Mouse (Mus musculus) thymus, adult 18-20 months (tissue): Measurements from ENCODE around the gene Megf9.

Source experiments
- DNase-seq, 2 experiments: peaks; one replicate each; pipeline ENCODE4 v3.0.0; 2022; ENCODE audit warnings: mixed read lengths in 2 of 2

Megf9 gene

GRCm38 (mm10) chr4:70409994-70410721 lies 124.6 kb downstream of the Megf9 start, which contains the start of gene Cdk5rap2:
Gene Cdk5rap2 (minus strand): TSS chr4:70410443.
- peak; percentile 95 for DNase-seq

GRCm38 (mm10) chr4:70409456-70409855 lies 125.3 kb downstream of the Megf9 start:
- DNase-seq: no peak

GRCm38 (mm10) chr4:70402109-70402819 lies 132.5 kb downstream of the Megf9 start:
- no peak for DNase-seq

GRCm38 (mm10) chr4:70399476-70399875 lies 135.3 kb downstream of the Megf9 start:
- no peak for DNase-seq

GRCm38 (mm10) chr4:70399074-70399473 lies 135.7 kb downstream of the Megf9 start:
- no peak for DNase-seq

GRCm38 (mm10) chr4:70398088-70398487 lies 136.7 kb downstream of the Megf9 start:
- no peak for DNase-seq

GRCm38 (mm10) chr4:70396701-70397100 lies 138.1 kb downstream of the Megf9 start:
- no peak for DNase-seq

- DNase-seq: no peak
Measured at GRCm38 (mm10) chr4:70394736-70395135, 140.1 kb downstream of the Megf9 start.

- no peak for DNase-seq
Measured at GRCm38 (mm10) chr4:70391760-70392372, 142.9 kb downstream of the Megf9 start.

GRCm38 (mm10) chr4:70391073-70391472 lies 143.7 kb downstream of the Megf9 start:
- DNase-seq: no peak

GRCm38 (mm10) chr4:70386206-70386605 lies 148.6 kb downstream of the Megf9 start:
- DNase-seq: no peak

- no peak for DNase-seq
Measured at GRCm38 (mm10) chr4:70377359-70377758, 157.4 kb downstream of the Megf9 start.
